Mouse (Mus musculus): ENCODE measurements around the gene Prorsd1. TPM values are rescaled to one million over a fixed set of nuclear protein-coding genes. Genes with fewer than 3 reads are reported as not detected.

Gene Prorsd1
- polyA plus RNA-seq, 1 experiment from 2014 or later, result 32.3 TPM

- no peaks in the 10 kb centered on the region for H3K36me3 ChIP-seq
- no peaks in the 10 kb centered on the region for H3K9me3 ChIP-seq
- no peak overlapping the region for H3K9ac ChIP-seq
- H3K27me3 ChIP-seq (replicated peaks), result no peaks in the 10 kb centered on the region
- H3K4me1 ChIP-seq, result no peaks in the 10 kb centered on the region
- H3K4me3 ChIP-seq (replicated peaks), result no peak overlapping the region
- ATAC-seq (ENCODE audit: insufficient read depth, low FRiP score, low read depth), result no peak
- no peak overlapping the region for H3K27ac ChIP-seq
- H3K4me2 ChIP-seq, result no peak overlapping the region
Measured at GRCm38 (mm10) chr11:29474676-29475075, 40.2 kb downstream of the Prorsd1 start.

Other genes starting within 250 kb of the Prorsd1 start
- 26.9 and 29.6 TPM in 2 replicates for gene Ccdc88a, start 141.4 kb downstream of the Prorsd1 start, polyA plus RNA-seq (2015; fragmentation: Nextera tagmentation; extraction: Ambion mirVana)
- gene Mtif2, start 11.4 kb upstream of the Prorsd1 start, polyA plus RNA-seq (2015; fragmentation: Nextera tagmentation; extraction: Ambion mirVana), result 47.1 and 47.3 TPM in 2 replicates
- 0.08 and 0.17 TPM in 2 replicates for gene Clhc1, start 32.9 kb upstream of the Prorsd1 start, polyA plus RNA-seq (2015; fragmentation: Nextera tagmentation; extraction: Ambion mirVana)
- 947 and 1,105 TPM in 2 replicates for gene Rps27a, start 33.1 kb upstream of the Prorsd1 start, polyA plus RNA-seq (2015; fragmentation: Nextera tagmentation; extraction: Ambion mirVana)
- 57.1 and 63.7 TPM in 2 replicates for gene Rtn4, start 177.9 kb upstream of the Prorsd1 start, polyA plus RNA-seq (2015; fragmentation: Nextera tagmentation; extraction: Ambion mirVana)